Mouse (Mus musculus) liver, postnatal 0 days (tissue): ENCODE measurements at regions not wholly inside any gene's neighbourhood (a gene's known extent, or its start where the extent isn't known, plus 50 kb on each side); places are given as distances from the start of the nearest gene placed in this dataset.

ENCODE experiments used
- CTCF ChIP-seq: sonication (generic); IDR thresholded peaks from 2 replicates; pipeline ENCODE4 v1.5.1; 2016; ENCODE audit warnings: antibody characterized with exemption, low read depth
- EP300 ChIP-seq: IDR thresholded peaks from 2 replicates; pipeline ENCODE4 v1.6.1; 2016; ENCODE audit warnings: antibody characterized with exemption, low read depth, mild to moderate bottlenecking

GRCm38 (mm10) chr9:30174646-30175045 is 211.7 kb upstream of the Ntm start:
- TF ChIP-seq CTCF (no peak), EP300 (no peak)
